Mouse (Mus musculus): ENCODE results near the gene Upk1b. TPM values are rescaled to one million over a fixed set of nuclear protein-coding genes. Genes with fewer than 3 reads are reported as not detected.
A peak's percentile ranks its signal among the peaks of the same experiment; 100 is the strongest.

The Upk1b gene
- polyA plus RNA-seq, 1 experiment from 2014 or later: 2.9 TPM

DNA sequence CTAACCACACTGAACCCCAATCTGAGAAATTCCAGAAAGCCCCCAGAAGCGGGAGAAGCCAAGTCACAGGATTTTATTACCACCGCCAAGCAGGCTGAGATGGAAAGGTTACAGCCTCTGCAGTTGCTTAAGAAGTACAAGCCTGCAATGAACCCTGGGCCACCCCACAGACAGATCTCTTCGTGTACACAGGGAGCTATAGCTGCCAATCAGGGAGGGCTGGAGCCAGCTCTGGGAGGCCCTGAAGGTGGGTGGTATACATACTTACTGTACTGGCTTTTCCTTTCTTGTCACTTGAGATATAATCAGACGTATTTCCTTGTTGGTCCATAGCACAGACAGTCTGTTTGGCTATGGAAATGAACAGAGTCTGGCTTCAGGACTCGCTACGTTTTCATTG lies 49.3 kb downstream of the Upk1b start:
- Histone ChIP-seq H3K4me2 (ENCODE audit: low read depth, low read length) (no peak overlapping the region; the same call in 1 of the 2 replicates), H3K9me3 (replicated peaks; ENCODE audit: control insufficient read depth, low read length) (no peaks in the 10 kb centered on the region), H3K4me3 (ENCODE audit: low read depth, low read length) (no peak overlapping the region), H3K27ac (replicated peaks; ENCODE audit: low read depth, low read length) (no peak overlapping the region), H3K36me3 (replicated peaks; ENCODE audit: control insufficient read depth, insufficient read depth, low read depth, low read length) (no peaks in the 10 kb centered on the region), H3K4me1 (ENCODE audit: control insufficient read depth, insufficient read depth, low read length) (peaks cover 5% of the 10 kb centered on the region), H3K27me3 (ENCODE audit: control insufficient read depth, insufficient read depth, low read length) (no peaks in the 10 kb centered on the region), H3K9ac (replicated peaks; ENCODE audit: low read length) (no peak overlapping the region)
- no peak for DNase-seq (ENCODE audit: low spot score)
- ATAC-seq (replicated peaks; ENCODE audit: insufficient number of reproducible peaks, low FRiP score, low TSS enrichment, low read depth): no peak
- 68% methylated on average over 6 of the region's 6 CpGs for WGBS

- Histone ChIP-seq H3K4me3 (ENCODE audit: low read depth, low read length) (no peak overlapping the region), H3K27me3 (ENCODE audit: control insufficient read depth, insufficient read depth, low read length) (no peaks in the 10 kb centered on the region), H3K9ac (replicated peaks; ENCODE audit: low read length) (no peak overlapping the region), H3K27ac (replicated peaks; ENCODE audit: low read depth, low read length) (no peak overlapping the region), H3K4me1 (ENCODE audit: control insufficient read depth, insufficient read depth, low read length) (no peaks in the 10 kb centered on the region), H3K4me2 (ENCODE audit: low read depth, low read length) (no peak overlapping the region), H3K9me3 (replicated peaks; ENCODE audit: control insufficient read depth, low read length) (no peaks in the 10 kb centered on the region), H3K36me3 (replicated peaks; ENCODE audit: control insufficient read depth, insufficient read depth, low read depth, low read length) (no peaks in the 10 kb centered on the region)
- 86% methylated on average over 10 of the region's 10 CpGs for WGBS
- DNase-seq (ENCODE audit: low spot score) (no peak), ATAC-seq (replicated peaks; ENCODE audit: insufficient number of reproducible peaks, low FRiP score, low TSS enrichment, low read depth) (no peak)
Observed at GRCm38 (mm10) chr16:38743941-38744673, 56.0 kb downstream of the Upk1b start.

GRCm38 (mm10) chr16:38742659-38743131 lies 57.4 kb downstream of the Upk1b start:
- H3K27ac ChIP-seq (replicated peaks; ENCODE audit: low read depth, low read length): peak overlapping the region; percentile 48
- H3K36me3 ChIP-seq (replicated peaks; ENCODE audit: control insufficient read depth, insufficient read depth, low read depth, low read length): no peaks in the 10 kb centered on the region
- peak overlapping the region; percentile 81 for H3K4me2 ChIP-seq (ENCODE audit: low read depth, low read length)
- DNase-seq (ENCODE audit: low spot score) (peak; percentile 59), ATAC-seq (replicated peaks; ENCODE audit: insufficient number of reproducible peaks, low FRiP score, low TSS enrichment, low read depth) (peak; percentile 82)
- peak overlapping the region; percentile 50 for H3K4me3 ChIP-seq (ENCODE audit: low read depth, low read length)
- H3K9me3 ChIP-seq (replicated peaks; ENCODE audit: control insufficient read depth, low read length): no peaks in the 10 kb centered on the region
- WGBS: under 1% methylated on average over 13 of the region's 13 CpGs
- H3K27me3 ChIP-seq (ENCODE audit: control insufficient read depth, insufficient read depth, low read length): no peaks in the 10 kb centered on the region
- H3K9ac ChIP-seq (replicated peaks; ENCODE audit: low read length): peak overlapping the region; percentile 67
- no peaks in the 10 kb centered on the region for H3K4me1 ChIP-seq (ENCODE audit: control insufficient read depth, insufficient read depth, low read length)

- peak within 1 kb of the TSS; percentile 67 for H3K9ac ChIP-seq (replicated peaks; ENCODE audit: low read length)
- no peaks in the 10 kb centered on the region for H3K4me1 ChIP-seq (ENCODE audit: control insufficient read depth, insufficient read depth, low read length)
- no peaks in the 10 kb centered on the region for H3K9me3 ChIP-seq (replicated peaks; ENCODE audit: control insufficient read depth, low read length)
- H3K4me2 ChIP-seq (ENCODE audit: low read depth, low read length): peak within 1 kb of the TSS; percentile 81
- H3K36me3 ChIP-seq (replicated peaks; ENCODE audit: control insufficient read depth, insufficient read depth, low read depth, low read length): no peaks in the 10 kb centered on the region
- H3K27me3 ChIP-seq (ENCODE audit: control insufficient read depth, insufficient read depth, low read length): no peaks in the 10 kb centered on the region
- DNase-seq (ENCODE audit: low spot score) (peak; percentile 84), ATAC-seq (replicated peaks; ENCODE audit: insufficient number of reproducible peaks, low FRiP score, low TSS enrichment, low read depth) (peak; percentile 92)
- WGBS: 0% methylated on average over 51 of the region's 69 CpGs
- H3K4me3 ChIP-seq (ENCODE audit: low read depth, low read length): peak within 1 kb of the TSS; percentile 50
- H3K27ac ChIP-seq (replicated peaks; ENCODE audit: low read depth, low read length): peak within 1 kb of the TSS; percentile 48
Observed at GRCm38 (mm10) chr16:38742113-38742658, 57.9 kb downstream of the Upk1b start, which contains the start of gene B4galt4. B4galt4 (plus strand) TSS chr16:38742264.

GRCm38 (mm10) chr16:38741204-38741903 lies 58.8 kb downstream of the Upk1b start:
- Histone ChIP-seq H3K4me2 (ENCODE audit: low read depth, low read length) (peak overlapping the region; percentile 81), H3K4me1 (ENCODE audit: control insufficient read depth, insufficient read depth, low read length) (no peaks in the 10 kb centered on the region), H3K9ac (replicated peaks; ENCODE audit: low read length) (no peak overlapping the region), H3K27ac (replicated peaks; ENCODE audit: low read depth, low read length) (no peak overlapping the region), H3K27me3 (ENCODE audit: control insufficient read depth, insufficient read depth, low read length) (no peaks in the 10 kb centered on the region), H3K4me3 (ENCODE audit: low read depth, low read length) (no peak overlapping the region), H3K36me3 (replicated peaks; ENCODE audit: control insufficient read depth, insufficient read depth, low read depth, low read length) (no peaks in the 10 kb centered on the region), H3K9me3 (replicated peaks; ENCODE audit: control insufficient read depth, low read length) (no peaks in the 10 kb centered on the region)
- 79% methylated on average over 13 of the region's 13 CpGs for WGBS
- DNase-seq (ENCODE audit: low spot score) (no peak), ATAC-seq (replicated peaks; ENCODE audit: insufficient number of reproducible peaks, low FRiP score, low TSS enrichment, low read depth) (no peak)

DNA sequence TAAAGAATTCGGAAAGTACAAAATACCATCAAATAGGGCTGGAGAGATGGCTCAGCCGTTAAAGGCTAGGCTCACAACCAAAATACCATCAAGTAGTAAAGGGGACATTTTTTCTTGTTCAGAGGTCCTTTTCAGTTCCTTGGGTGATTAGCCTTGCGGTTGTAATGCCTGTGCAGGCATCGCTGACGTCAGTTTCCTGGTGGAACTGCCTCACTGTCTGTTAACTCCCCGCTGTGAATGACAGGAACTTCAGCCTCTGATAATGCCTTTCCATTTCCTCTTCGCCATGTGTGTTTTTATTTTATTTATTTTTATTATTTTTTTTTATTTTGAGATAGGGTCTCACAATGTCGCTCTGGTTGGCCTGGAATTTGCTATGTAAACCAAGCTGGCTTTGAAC lies 69.2 kb downstream of the Upk1b start:
- Histone ChIP-seq H3K4me2 (ENCODE audit: low read depth, low read length) (no peak overlapping the region), H3K9me3 (replicated peaks; ENCODE audit: control insufficient read depth, low read length) (no peaks in the 10 kb centered on the region), H3K4me3 (ENCODE audit: low read depth, low read length) (no peak overlapping the region), H3K36me3 (replicated peaks; ENCODE audit: control insufficient read depth, insufficient read depth, low read depth, low read length) (no peaks in the 10 kb centered on the region), H3K4me1 (ENCODE audit: control insufficient read depth, insufficient read depth, low read length) (no peaks in the 10 kb centered on the region), H3K27me3 (ENCODE audit: control insufficient read depth, insufficient read depth, low read length) (no peaks in the 10 kb centered on the region), H3K27ac (replicated peaks; ENCODE audit: low read depth, low read length) (no peak overlapping the region), H3K9ac (replicated peaks; ENCODE audit: low read length) (no peak overlapping the region)
- ATAC-seq (replicated peaks; ENCODE audit: insufficient number of reproducible peaks, low FRiP score, low TSS enrichment, low read depth) (no peak), DNase-seq (ENCODE audit: low spot score) (no peak)
- 55% methylated on average over 8 of the region's 8 CpGs for WGBS

GRCm38 (mm10) chr16:38729610-38730288 lies 70.4 kb downstream of the Upk1b start:
- Histone ChIP-seq H3K36me3 (replicated peaks; ENCODE audit: control insufficient read depth, insufficient read depth, low read depth, low read length) (no peaks in the 10 kb centered on the region), H3K27me3 (ENCODE audit: control insufficient read depth, insufficient read depth, low read length) (no peaks in the 10 kb centered on the region), H3K4me2 (ENCODE audit: low read depth, low read length) (no peak overlapping the region), H3K4me1 (ENCODE audit: control insufficient read depth, insufficient read depth, low read length) (no peaks in the 10 kb centered on the region), H3K27ac (replicated peaks; ENCODE audit: low read depth, low read length) (no peak overlapping the region), H3K4me3 (ENCODE audit: low read depth, low read length) (no peak overlapping the region), H3K9me3 (replicated peaks; ENCODE audit: control insufficient read depth, low read length) (no peaks in the 10 kb centered on the region), H3K9ac (replicated peaks; ENCODE audit: low read length) (no peak overlapping the region)
- DNase-seq (ENCODE audit: low spot score): peak; percentile 80
- WGBS: 63% methylated on average over 15 of the region's 15 CpGs
- ATAC-seq (replicated peaks; ENCODE audit: insufficient number of reproducible peaks, low FRiP score, low TSS enrichment, low read depth): no peak; the same call in 1 of the 2 replicates
